Mouse (Mus musculus) forebrain, embryonic 11.5 days (tissue): ENCODE data around the gene 3110009E18Rik. TPM values are rescaled to one million over a fixed set of nuclear protein-coding genes. Genes with fewer than 3 reads are reported as not detected.

Experiments
- ATAC-seq: fragments of 200-750 bp; cut with Nextera tagmentation; replicated peaks from 2 replicates; pipeline ENCODE4 v1.8.0; 2017; ENCODE audit warnings: moderate TSS enrichment; ENCODE audit not compliant: low FRiP score
- DNase-seq: peaks from one replicate; pipeline ENCODE4 v3.0.0-alpha.2; 2017; ENCODE audit warnings: low spot score
- H3K27ac ChIP-seq: fragments of 300-500 bp; sonication (generic); 2 replicates; pipeline ENCODE4 v1.5.1; 2014; ENCODE audit warnings: low read depth, low read length
- H3K27me3 ChIP-seq: fragments of 300-500 bp; sonication (generic); 2 replicates; pipeline ENCODE4 v1.6.1; 2014; ENCODE audit warnings: mild to moderate bottlenecking, low read length, mixed read lengths; ENCODE audit not compliant: control insufficient read depth, insufficient read depth
- H3K36me3 ChIP-seq: fragments of 300-500 bp; sonication (generic); 2 replicates; pipeline ENCODE4 v1.6.1; 2014; ENCODE audit warnings: mild to moderate bottlenecking, low read length, moderate library complexity, mixed read lengths; ENCODE audit not compliant: control insufficient read depth, insufficient read depth
- H3K4me1 ChIP-seq: fragments of 300-500 bp; sonication (generic); replicated peaks from 2 replicates; pipeline ENCODE4 v1.6.1; 2014; ENCODE audit warnings: low read length, mixed read lengths; ENCODE audit not compliant: control insufficient read depth, insufficient read depth
- H3K4me2 ChIP-seq: fragments of 300-500 bp; sonication (generic); 2 replicates; pipeline ENCODE4 v1.6.1; 2014; ENCODE audit warnings: low read depth, mild to moderate bottlenecking, low read length, moderate library complexity, mixed read lengths; ENCODE audit not compliant: severe bottlenecking
- H3K4me3 ChIP-seq: fragments of 300-500 bp; sonication (generic); 2 replicates; pipeline ENCODE4 v1.5.1; 2014; ENCODE audit warnings: low read depth, low read length
- H3K9ac ChIP-seq: fragments of 300-500 bp; sonication (generic); 2 replicates; pipeline ENCODE4 v1.6.1; 2014; ENCODE audit warnings: low read length
- H3K9me3 ChIP-seq: fragments of 300-500 bp; sonication (generic); 2 replicates; pipeline ENCODE4 v1.6.1; 2016; ENCODE audit warnings: low read length, mixed read lengths; ENCODE audit not compliant: control insufficient read depth
- WGBS: fragments of 180-500 bp; shearing (Covaris S2); extraction: QIAGEN DNeasy Blood & Tissue Kit; methylation state at CpG from one replicate; pipeline ENCODE4 v1.1.7; 2014; 5-methylcytosine and 5-hydroxymethylcytosine counted together
- polyA plus RNA-seq: library from polyadenylated mRNA; unstranded; fragments of >200 nt; fragmentation: Nextera tagmentation; extraction: Ambion mirVana; gene quantifications from 2 replicates; pipeline ENCODE4 v1.2.1, GENCODE M21; 2014

3110009E18Rik gene
- polyA plus RNA-seq, 1 experiment from 2014 or later, result 23.1 TPM

GRCm38 (mm10) chr1:120189206-120189605, 68.2 kb downstream of the 3110009E18Rik start:
- Histone ChIP-seq H3K9me3 (no peaks in the 10 kb centered on the region), H3K36me3 (no peaks in the 10 kb centered on the region), H3K4me3 (no peak overlapping the region), H3K4me1 (no peaks in the 10 kb centered on the region), H3K27me3 (no peaks in the 10 kb centered on the region), H3K27ac (no peak overlapping the region), H3K4me2 (no peak overlapping the region), H3K9ac (no peak overlapping the region)
- WGBS, result 84% methylated on average over 6 of the region's 6 CpGs
- DNase-seq (peak; percentile 14), ATAC-seq (no peak)

- no peak overlapping the region for H3K4me3 ChIP-seq
- H3K4me2 ChIP-seq, result no peak overlapping the region
- DNase-seq (peak; percentile 30), ATAC-seq (no peak)
- H3K4me1 ChIP-seq, result no peaks in the 10 kb centered on the region
- H3K9me3 ChIP-seq, result no peaks in the 10 kb centered on the region
- no peaks in the 10 kb centered on the region for H3K27me3 ChIP-seq
- H3K9ac ChIP-seq, result no peak overlapping the region
- no peak overlapping the region for H3K27ac ChIP-seq
- WGBS, result 93% methylated on average over 2 of the region's 2 CpGs
- H3K36me3 ChIP-seq, result no peaks in the 10 kb centered on the region
Observed at GRCm38 (mm10) chr1:120190300-120190699, 69.3 kb downstream of the 3110009E18Rik start.

DNA sequence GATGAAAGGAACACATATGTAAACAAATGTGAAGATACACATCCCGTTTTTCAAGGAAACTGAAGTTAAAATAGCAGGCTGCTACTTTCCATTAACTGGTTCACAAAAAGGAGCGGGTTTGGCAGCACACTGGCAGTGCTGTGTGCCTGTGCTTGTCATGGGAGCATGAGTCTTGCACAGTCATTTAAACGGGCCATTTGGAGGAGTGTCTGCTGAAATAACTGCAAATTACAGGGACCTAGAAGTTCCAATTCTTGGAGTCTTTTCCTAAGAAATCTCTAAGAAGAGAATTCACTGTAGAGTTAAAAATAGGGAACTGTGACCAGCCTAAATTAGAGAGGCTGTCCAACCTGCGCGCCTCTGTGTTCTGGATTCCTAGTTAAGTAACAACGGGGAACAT, 70.0 kb downstream of the 3110009E18Rik start:
- no peak for ATAC-seq
- Histone ChIP-seq H3K27ac (no peak overlapping the region), H3K36me3 (no peaks in the 10 kb centered on the region), H3K27me3 (no peaks in the 10 kb centered on the region), H3K9ac (no peak overlapping the region), H3K4me2 (no peak overlapping the region), H3K4me3 (no peak overlapping the region), H3K4me1 (no peaks in the 10 kb centered on the region), H3K9me3 (no peaks in the 10 kb centered on the region)
- 90% methylated on average over 6 of the region's 6 CpGs for WGBS
- no peak for DNase-seq

DNA sequence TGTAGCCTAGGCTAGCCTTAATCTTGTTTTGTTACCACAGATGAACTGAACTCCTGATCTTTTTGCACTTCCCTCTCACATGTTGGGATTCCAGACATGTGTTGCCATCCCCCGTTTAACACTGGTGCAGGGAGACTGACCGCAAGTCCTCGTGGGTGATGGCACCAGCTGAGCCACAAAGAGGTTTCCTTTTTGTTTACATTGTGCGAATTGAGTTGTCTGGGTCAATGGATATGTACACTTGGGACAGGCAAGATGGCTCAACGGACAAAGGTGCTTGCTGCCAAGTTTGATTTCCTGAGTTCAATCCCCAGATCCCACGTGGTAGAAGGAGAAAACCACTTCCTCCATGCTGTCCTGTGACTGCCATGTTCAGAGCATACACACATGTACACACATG, 71.3 kb downstream of the 3110009E18Rik start:
- Histone ChIP-seq H3K9ac (no peak overlapping the region), H3K27ac (no peak overlapping the region), H3K9me3 (no peaks in the 10 kb centered on the region), H3K27me3 (no peaks in the 10 kb centered on the region), H3K4me3 (no peak overlapping the region), H3K4me2 (no peak overlapping the region), H3K4me1 (no peaks in the 10 kb centered on the region), H3K36me3 (no peaks in the 10 kb centered on the region)
- no peak for ATAC-seq
- no peak for DNase-seq
- WGBS, result 80% methylated on average over 6 of the region's 6 CpGs

DNA sequence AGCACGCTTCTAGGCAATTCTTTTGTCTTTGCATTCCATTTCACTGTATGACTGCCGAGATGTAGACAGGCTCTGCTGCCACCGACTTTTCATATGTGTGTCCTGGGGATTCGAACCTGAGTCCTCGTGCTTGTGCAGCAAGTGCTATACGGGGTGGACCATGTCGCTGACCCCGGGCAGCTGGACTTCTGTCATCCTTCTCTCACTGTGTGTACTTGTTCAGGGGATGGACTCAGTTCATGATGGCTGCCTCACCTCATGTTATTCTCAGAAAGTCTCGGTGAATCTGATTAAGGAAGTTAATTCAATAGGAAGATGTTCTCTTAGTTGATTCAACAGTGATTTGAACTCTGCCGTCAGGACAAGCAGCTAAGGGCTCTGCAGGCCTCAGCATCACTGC, 72.6 kb downstream of the 3110009E18Rik start:
- Histone ChIP-seq H3K27ac (no peak overlapping the region), H3K27me3 (no peaks in the 10 kb centered on the region), H3K4me1 (no peaks in the 10 kb centered on the region), H3K4me3 (no peak overlapping the region), H3K4me2 (no peak overlapping the region), H3K9ac (no peak overlapping the region), H3K36me3 (no peaks in the 10 kb centered on the region), H3K9me3 (no peaks in the 10 kb centered on the region)
- WGBS, result 89% methylated on average over 10 of the region's 10 CpGs
- ATAC-seq, result no peak
- peak; percentile 34 for DNase-seq

DNA sequence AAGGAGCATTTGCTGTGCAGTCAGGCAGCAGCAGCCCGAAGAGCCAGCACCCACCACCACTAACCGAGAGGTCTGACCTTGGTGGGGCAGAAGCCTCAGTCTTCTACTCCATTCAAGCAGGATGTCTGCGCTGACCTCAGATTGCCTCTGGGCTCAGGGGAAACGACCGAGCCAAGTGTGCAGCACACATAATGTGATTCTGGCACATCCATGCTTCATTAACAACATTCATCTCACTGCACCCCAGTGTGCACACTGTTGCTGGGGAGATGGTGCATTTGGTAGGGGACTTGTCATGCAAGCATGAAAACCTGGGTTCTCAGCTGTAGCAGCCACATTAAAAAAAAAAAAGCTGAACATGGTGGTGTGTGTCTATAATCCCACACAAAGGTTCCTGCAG, 75.0 kb downstream of the 3110009E18Rik start:
- Histone ChIP-seq H3K9ac (no peak overlapping the region), H3K9me3 (no peaks in the 10 kb centered on the region), H3K27me3 (no peaks in the 10 kb centered on the region), H3K4me3 (no peak overlapping the region), H3K27ac (no peak overlapping the region), H3K4me1 (no peaks in the 10 kb centered on the region), H3K4me2 (no peak overlapping the region), H3K36me3 (no peaks in the 10 kb centered on the region)
- 59% methylated on average over 5 of the region's 5 CpGs for WGBS
- DNase-seq (peak; percentile 44), ATAC-seq (no peak)

DNA sequence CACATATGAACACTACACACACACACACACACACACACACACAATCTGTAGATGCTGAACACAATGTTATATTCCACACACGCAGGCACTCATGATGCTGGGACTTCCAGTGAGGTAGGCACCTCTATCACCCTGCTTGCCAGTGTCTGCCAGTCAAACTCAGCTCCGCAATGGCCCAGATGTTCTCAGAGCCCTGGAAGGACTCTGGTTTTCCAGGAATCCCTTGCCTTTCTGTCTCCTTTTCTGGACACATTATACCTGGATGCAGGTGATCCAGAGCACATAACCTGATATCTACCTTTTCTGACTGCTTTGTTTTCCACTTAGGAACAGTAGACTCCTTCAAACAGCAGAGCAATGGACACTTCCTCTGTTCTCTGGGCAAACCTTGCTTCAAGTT, 75.7 kb downstream of the 3110009E18Rik start:
- H3K36me3 ChIP-seq, result no peaks in the 10 kb centered on the region
- H3K9me3 ChIP-seq, result no peaks in the 10 kb centered on the region
- no peak overlapping the region for H3K27ac ChIP-seq
- no peak overlapping the region for H3K4me2 ChIP-seq
- H3K4me3 ChIP-seq, result no peak overlapping the region
- 74% methylated on average over 2 of the region's 2 CpGs for WGBS
- no peaks in the 10 kb centered on the region for H3K4me1 ChIP-seq
- no peaks in the 10 kb centered on the region for H3K27me3 ChIP-seq
- peak; percentile 33 for DNase-seq
- ATAC-seq, result no peak
- no peak overlapping the region for H3K9ac ChIP-seq

DNA sequence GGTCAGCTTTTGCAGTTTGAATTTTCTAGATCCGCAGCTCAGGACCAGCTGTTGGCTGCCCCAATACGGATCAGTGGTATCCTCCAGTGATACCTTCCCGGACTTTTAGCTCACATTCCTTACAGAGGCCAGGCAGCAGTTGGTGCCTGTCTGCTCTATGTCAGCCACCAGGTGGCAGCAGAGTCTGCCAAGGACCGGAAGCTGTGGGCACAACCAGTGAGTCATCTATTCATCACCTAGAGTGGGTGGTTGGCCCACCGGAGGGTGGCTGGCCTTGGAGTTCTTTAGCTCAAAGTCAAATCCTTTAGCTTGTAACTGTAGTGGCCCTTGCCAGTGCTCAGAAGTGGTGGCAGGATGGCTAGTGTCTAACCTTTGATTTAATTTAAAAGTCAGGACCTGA, 76.2 kb downstream of the 3110009E18Rik start:
- Histone ChIP-seq H3K9ac (no peak overlapping the region), H3K36me3 (no peaks in the 10 kb centered on the region), H3K4me1 (no peaks in the 10 kb centered on the region), H3K4me3 (no peak overlapping the region), H3K27me3 (no peaks in the 10 kb centered on the region), H3K4me2 (no peak overlapping the region), H3K27ac (no peak overlapping the region), H3K9me3 (no peaks in the 10 kb centered on the region)
- 20% methylated on average over 5 of the region's 5 CpGs for WGBS
- DNase-seq (peak; percentile 85), ATAC-seq (peak; percentile 63; the same call in 1 of the 2 replicates)

- 60% methylated on average over 3 of the region's 3 CpGs for WGBS
- no peaks in the 10 kb centered on the region for H3K27me3 ChIP-seq
- no peak overlapping the region for H3K4me3 ChIP-seq
- no peaks in the 10 kb centered on the region for H3K36me3 ChIP-seq
- no peak for DNase-seq
- no peak overlapping the region for H3K27ac ChIP-seq
- no peaks in the 10 kb centered on the region for H3K4me1 ChIP-seq
- H3K9me3 ChIP-seq, result no peaks in the 10 kb centered on the region
- H3K4me2 ChIP-seq, result no peak overlapping the region
- no peak overlapping the region for H3K9ac ChIP-seq
- ATAC-seq, result no peak
Observed at GRCm38 (mm10) chr1:120198151-120198550, 77.2 kb downstream of the 3110009E18Rik start.
